Mouse (Mus musculus) olfactory bulb, adult 2 months (tissue): ENCODE data around the gene Man1a.

ENCODE experiments used
- CTCF ChIP-seq: fragments of 200-500 bp; IDR thresholded peaks from 2 replicates; pipeline ENCODE4 v1.5.1; 2012; ENCODE audit warnings: low read depth, mild to moderate bottlenecking, low read length, moderate library complexity; ENCODE audit not compliant: insufficient read depth
- POLR2A ChIP-seq: fragments of 200-500 bp; IDR thresholded peaks from 2 replicates; pipeline ENCODE4 v1.6.1; 2012; ENCODE audit warnings: mild to moderate bottlenecking, low read depth, low read length, moderate library complexity; ENCODE audit not compliant: insufficient read depth

- TF ChIP-seq CTCF (no peak), POLR2A (no peak)
Measured at GRCm38 (mm10) chr10:53881310-53881709, 195.1 kb downstream of the Man1a start.
